Mouse (Mus musculus): ENCODE measurements around the gene Dhodh. TPM values are rescaled to one million over a fixed set of nuclear protein-coding genes. Genes with fewer than 3 reads are reported as not detected.
A peak's percentile ranks its signal among the peaks of the same experiment; 100 is the strongest.

Dhodh gene
- polyA plus RNA-seq, 1 experiment from 2014 or later: 44.0 TPM

DNA sequence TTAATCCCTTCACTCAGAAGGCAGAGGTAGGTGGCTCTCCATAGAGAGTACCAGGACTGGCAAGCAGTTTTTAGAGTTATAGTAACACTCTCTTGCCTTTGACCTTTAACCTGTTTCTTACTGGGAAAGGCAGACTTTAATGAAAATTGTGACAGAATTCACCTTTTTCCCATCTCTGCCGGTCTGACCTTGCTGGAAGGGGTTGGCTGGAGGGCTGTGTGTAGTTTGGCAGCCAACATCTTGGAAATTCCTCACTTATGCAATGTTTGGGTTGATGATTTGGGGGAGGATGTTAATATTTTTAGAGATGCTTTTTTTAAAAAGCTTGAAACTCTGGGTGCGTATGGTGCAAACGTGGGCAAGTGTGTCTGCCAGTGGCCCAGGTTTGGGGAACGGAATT lies 24.2 kb downstream of the Dhodh start:
- no peaks in the 10 kb centered on the region for H3K4me1 ChIP-seq (replicated peaks)
- H3K9ac ChIP-seq: no peak overlapping the region
- no peaks in the 10 kb centered on the region for H3K36me3 ChIP-seq
- H3K9me3 ChIP-seq: no peaks in the 10 kb centered on the region
- no peaks in the 10 kb centered on the region for H3K27me3 ChIP-seq (replicated peaks)
- ATAC-seq: no peak
- no peak overlapping the region for H3K4me2 ChIP-seq (replicated peaks)
- H3K4me3 ChIP-seq (replicated peaks): no peak overlapping the region
- H3K27ac ChIP-seq: no peak overlapping the region
- WGBS: 84% methylated on average over 4 of the region's 4 CpGs

DNA sequence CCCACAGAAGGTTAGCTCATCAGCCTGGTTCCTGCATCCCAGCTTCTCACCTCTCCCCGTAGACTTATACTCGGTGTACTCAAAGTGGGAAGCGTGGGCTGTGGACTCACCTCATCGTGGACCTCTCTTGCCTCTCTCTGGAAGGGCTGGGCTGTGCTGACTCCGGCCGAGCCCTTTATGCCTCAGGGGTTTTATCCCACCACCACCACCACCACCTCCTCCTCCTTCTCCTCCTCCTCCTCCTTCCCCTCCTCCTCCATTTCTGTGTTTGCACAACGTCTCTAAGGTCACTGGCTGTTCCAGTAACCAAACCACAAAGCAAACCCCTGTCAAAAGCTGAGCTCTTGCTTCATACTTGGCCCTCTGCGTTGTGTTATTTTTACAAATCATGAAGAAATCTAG lies 29.6 kb downstream of the Dhodh start, which contains the start of gene Hp:
Hp (minus strand) TSS at position 273 of the 402 bp plus-strand sequence.
- H3K27ac ChIP-seq: no peak within 1 kb of the TSS
- ATAC-seq: no peak
- WGBS: 61% methylated on average over 8 of the region's 8 CpGs

DNA sequence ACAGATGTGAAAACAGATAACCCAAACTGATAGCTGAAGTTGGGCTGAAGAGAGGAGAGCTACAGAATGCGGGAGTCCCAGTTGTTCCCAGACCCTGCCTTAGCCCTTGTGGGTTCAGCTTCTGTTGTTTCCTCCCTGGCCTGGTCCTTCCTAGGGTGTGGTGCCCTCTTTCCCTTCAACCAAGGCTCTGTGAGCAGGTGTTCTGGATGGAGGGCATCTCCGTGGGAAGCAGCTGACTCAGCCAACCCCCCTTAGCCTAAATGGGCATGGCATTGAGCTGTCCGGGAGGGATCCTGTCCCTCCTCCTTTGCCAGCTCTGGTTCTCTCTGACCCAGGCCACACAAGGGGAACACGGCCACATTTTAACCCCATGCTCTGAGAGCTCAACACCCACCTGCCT lies 32.2 kb downstream of the Dhodh start:
- no peak overlapping the region for H3K4me2 ChIP-seq (replicated peaks)
- H3K4me3 ChIP-seq (replicated peaks): no peak overlapping the region
- 60% methylated on average over 4 of the region's 4 CpGs for WGBS
- H3K9ac ChIP-seq: no peak overlapping the region
- H3K27me3 ChIP-seq (replicated peaks): no peaks in the 10 kb centered on the region
- no peak for ATAC-seq
- H3K4me1 ChIP-seq (replicated peaks): no peaks in the 10 kb centered on the region
- no peaks in the 10 kb centered on the region for H3K9me3 ChIP-seq
- no peak overlapping the region for H3K27ac ChIP-seq
- no peaks in the 10 kb centered on the region for H3K36me3 ChIP-seq

More for the DNA sequence above, 29.6 kb downstream of the Dhodh start, which contains the start of gene Hp:
- Histone ChIP-seq H3K27me3 (replicated peaks) (no peaks in the 10 kb centered on the region), H3K4me3 (replicated peaks) (no peak within 1 kb of the TSS), H3K4me2 (replicated peaks) (no peak within 1 kb of the TSS), H3K4me1 (replicated peaks) (no peaks in the 10 kb centered on the region), H3K36me3 (no peaks in the 10 kb centered on the region), H3K9ac (no peak within 1 kb of the TSS), H3K9me3 (no peaks in the 10 kb centered on the region)

DNA sequence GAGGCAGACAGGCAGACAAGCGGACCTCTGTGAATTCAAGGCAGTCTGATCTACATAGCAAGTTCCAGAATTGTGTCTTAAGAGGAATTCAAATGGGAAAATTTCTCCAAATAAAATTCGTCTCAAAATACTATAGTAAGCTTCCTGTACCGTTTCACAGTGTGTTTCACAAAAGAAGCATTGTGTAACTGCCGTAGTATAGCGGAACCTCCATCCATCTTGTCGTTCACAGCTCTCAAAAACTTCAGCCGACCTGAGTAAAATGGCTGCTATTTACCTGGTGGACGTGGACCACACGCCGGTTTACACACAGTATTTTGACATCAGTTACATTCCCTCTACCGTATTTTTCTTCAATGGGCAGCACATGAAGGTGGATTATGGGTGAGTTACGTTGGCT lies 37.3 kb downstream of the Dhodh start:
- no peaks in the 10 kb centered on the region for H3K9me3 ChIP-seq
- peaks cover 4% of the 10 kb centered on the region; the same call in 1 of the 2 replicates for H3K36me3 ChIP-seq
- no peak overlapping the region for H3K9ac ChIP-seq
- no peak overlapping the region for H3K4me2 ChIP-seq (replicated peaks)
- H3K27ac ChIP-seq: no peak overlapping the region
- no peaks in the 10 kb centered on the region for H3K27me3 ChIP-seq (replicated peaks)
- no peak for ATAC-seq
- 86% methylated on average over 12 of the region's 12 CpGs for WGBS
- no peak overlapping the region for H3K4me3 ChIP-seq (replicated peaks)
- peaks cover 5% of the 10 kb centered on the region; the same call in 1 of the 2 replicates for H3K4me1 ChIP-seq (replicated peaks)

DNA sequence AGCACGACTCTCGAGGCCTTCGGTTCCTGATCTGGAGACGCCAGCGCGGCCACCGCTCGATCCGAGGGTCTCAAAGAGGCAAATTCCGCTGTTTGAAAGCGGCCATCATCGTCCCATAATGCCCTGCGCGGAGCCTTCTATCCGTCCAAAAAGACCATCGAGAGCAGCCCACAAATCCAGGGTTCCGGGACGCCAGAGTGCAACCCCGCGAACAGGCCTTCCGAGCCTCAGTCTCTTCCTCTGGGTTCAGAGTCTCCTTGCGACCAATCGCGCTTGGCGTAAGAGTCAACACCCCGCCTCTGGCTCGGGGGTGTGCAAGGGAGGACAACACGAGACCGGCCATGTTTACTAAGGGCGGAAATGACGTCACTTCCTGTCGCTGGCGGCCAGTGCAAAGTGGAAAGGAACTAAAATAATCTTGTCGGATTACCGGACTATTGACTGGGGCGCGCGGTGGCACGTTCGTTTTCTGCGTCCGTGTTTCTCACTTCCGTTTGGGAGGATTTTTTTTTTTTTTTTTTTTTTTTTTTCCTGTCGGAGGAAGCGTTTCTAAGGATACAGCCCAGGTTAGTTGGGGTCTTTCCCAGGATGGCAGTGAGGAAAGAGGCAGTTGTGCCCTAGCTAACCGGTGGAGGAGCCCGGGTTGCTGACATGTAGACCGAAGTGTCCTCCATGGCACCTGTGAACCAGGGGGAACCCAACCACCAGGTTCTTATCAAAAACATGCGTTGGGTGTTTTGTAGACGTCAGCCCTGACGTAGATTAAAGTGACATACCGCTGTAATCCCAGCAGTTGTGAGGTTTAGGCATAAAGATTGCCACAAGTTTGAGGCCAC lies 42.8 kb downstream of the Dhodh start, which contains the start of the genes Dhx38 and Txnl4b:
Dhx38 (minus strand) TSS at position 364 of the 836 bp plus-strand sequence.
Txnl4b (plus strand) TSS at position 395 of the 836 bp plus-strand sequence.
- peaks cover 5% of the 10 kb centered on the region; the same call in 1 of the 2 replicates for H3K4me1 ChIP-seq (replicated peaks)
- peaks cover 21% of the 10 kb centered on the region for H3K36me3 ChIP-seq
- peak within 1 kb of the TSS; percentile 84 for H3K9ac ChIP-seq
- peak within 1 kb of the TSS; percentile 85 for H3K27ac ChIP-seq
- H3K4me3 ChIP-seq (replicated peaks): peak within 1 kb of the TSS; percentile 65
- no peaks in the 10 kb centered on the region for H3K9me3 ChIP-seq
- H3K4me2 ChIP-seq (replicated peaks): peak within 1 kb of the TSS; percentile 70
- no peaks in the 10 kb centered on the region for H3K27me3 ChIP-seq (replicated peaks)
- WGBS: under 1% methylated on average over 52 of the region's 52 CpGs
- ATAC-seq: peak; percentile 100

DNA sequence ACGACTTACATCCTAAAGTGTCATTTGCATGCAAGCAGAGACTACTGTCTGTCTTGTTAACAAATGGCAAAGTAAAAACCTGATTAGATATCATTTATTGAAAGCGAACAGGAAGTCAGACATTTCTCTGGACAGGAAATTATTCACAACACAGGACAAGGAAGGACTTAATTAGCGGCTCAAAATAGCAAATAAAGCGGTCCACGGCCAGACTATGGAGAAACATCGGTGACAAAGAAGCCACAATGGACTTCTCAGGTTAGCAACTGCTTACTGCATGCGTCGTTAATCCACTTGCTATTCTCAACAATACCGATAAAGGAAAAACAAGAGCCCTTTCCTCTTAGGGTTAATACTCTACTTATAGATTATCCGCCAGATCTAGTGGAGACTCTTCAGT lies 43.7 kb downstream of the Dhodh start:
- 5% methylated on average over 10 of the region's 10 CpGs for WGBS
- H3K36me3 ChIP-seq: peaks cover 31% of the 10 kb centered on the region
- no peak for ATAC-seq
- peak overlapping the region; percentile 69 for H3K4me2 ChIP-seq (replicated peaks)
- H3K27me3 ChIP-seq (replicated peaks): no peaks in the 10 kb centered on the region
- H3K4me1 ChIP-seq (replicated peaks): peaks cover 5% of the 10 kb centered on the region; the same call in 1 of the 2 replicates
- no peak overlapping the region for H3K27ac ChIP-seq
- no peaks in the 10 kb centered on the region for H3K9me3 ChIP-seq
- H3K9ac ChIP-seq: peak overlapping the region; percentile 84
- peak overlapping the region; percentile 65 for H3K4me3 ChIP-seq (replicated peaks)

DNA sequence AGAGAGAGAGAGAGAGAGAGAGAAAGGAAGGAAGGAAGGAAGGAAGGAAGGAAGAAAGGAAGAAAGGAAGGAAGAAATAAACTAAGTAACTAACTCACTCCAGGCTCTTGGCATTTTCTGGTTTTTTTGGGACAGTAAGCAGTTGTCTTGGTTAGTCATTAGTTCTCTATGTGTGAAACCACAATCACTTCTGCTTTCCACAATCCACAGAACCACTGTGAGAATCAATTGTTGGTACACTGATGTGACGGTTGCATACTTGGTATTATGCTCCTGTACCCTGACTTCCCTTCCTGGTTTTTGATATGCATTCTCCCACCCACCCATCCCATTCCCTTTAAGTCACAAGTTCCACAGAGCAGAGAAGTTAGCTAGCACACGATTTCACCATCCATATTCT lies 44.6 kb downstream of the Dhodh start:
- ATAC-seq: no peak
- no peak overlapping the region for H3K9ac ChIP-seq
- peaks cover 5% of the 10 kb centered on the region; the same call in 1 of the 2 replicates for H3K4me1 ChIP-seq (replicated peaks)
- no peaks in the 10 kb centered on the region for H3K9me3 ChIP-seq
- H3K4me3 ChIP-seq (replicated peaks): no peak overlapping the region
- peaks cover 35% of the 10 kb centered on the region for H3K36me3 ChIP-seq
- no peak overlapping the region for H3K27ac ChIP-seq
- H3K27me3 ChIP-seq (replicated peaks): no peaks in the 10 kb centered on the region
- 79% methylated on average over 2 of the region's 2 CpGs for WGBS
- peak overlapping the region; percentile 69; the same call in 1 of the 2 replicates for H3K4me2 ChIP-seq (replicated peaks)

DNA sequence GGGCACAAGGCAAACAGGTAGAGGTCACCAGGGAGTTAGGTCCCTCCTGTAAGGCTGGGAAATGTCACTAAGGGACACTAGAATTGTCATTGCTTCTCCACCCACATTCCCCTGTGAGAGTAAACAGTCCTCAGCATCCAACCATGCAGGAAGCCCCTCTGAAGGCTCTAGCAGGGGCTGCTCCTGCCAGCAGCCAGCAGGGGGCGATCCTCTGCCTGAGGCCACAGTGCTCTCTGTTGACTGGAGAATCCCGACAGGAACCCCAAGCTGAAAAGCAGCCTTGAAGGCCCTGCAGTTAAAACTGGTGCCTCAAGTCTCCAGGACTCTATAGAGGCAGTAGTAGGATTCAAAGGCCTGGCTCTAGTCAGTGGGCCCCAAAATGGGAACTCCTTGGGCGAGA lies 56.8 kb downstream of the Dhodh start:
- ATAC-seq: no peak
- no peak overlapping the region for H3K9ac ChIP-seq
- no peak overlapping the region for H3K4me3 ChIP-seq (replicated peaks)
- H3K4me1 ChIP-seq (replicated peaks): no peaks in the 10 kb centered on the region
- peaks cover 86% of the 10 kb centered on the region for H3K36me3 ChIP-seq
- H3K27ac ChIP-seq: no peak overlapping the region
- no peaks in the 10 kb centered on the region for H3K27me3 ChIP-seq (replicated peaks)
- no peak overlapping the region for H3K4me2 ChIP-seq (replicated peaks)
- WGBS: 36% methylated on average over 3 of the region's 3 CpGs
- H3K9me3 ChIP-seq: no peaks in the 10 kb centered on the region

DNA sequence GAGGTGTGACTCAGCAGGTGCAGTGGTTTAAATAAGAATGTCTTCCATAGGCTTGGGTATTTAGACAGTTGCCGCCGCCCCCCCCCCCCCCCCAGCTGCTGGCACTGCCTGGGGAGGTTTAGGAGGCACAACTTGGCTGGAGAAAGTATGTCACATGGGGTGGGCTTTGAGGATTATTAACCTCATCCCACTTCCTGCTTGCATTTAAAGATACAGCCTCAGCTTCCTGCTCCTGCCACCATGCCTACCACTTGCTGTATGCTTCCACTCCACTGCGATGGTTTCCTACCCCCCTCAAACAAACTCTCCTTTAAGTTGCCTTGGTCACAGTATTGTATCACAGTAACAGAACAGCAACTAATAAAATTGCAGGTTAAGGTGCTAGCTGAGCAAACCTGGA lies 64.4 kb downstream of the Dhodh start:
- Histone ChIP-seq H3K4me2 (replicated peaks) (no peak overlapping the region), H3K9me3 (no peaks in the 10 kb centered on the region), H3K4me3 (replicated peaks) (no peak overlapping the region), H3K36me3 (peaks cover 17% of the 10 kb centered on the region), H3K27me3 (replicated peaks) (no peaks in the 10 kb centered on the region), H3K9ac (no peak overlapping the region), H3K27ac (no peak overlapping the region), H3K4me1 (replicated peaks) (no peaks in the 10 kb centered on the region)
- no peak for ATAC-seq
- 58% methylated on average over 3 of the region's 3 CpGs for WGBS

DNA sequence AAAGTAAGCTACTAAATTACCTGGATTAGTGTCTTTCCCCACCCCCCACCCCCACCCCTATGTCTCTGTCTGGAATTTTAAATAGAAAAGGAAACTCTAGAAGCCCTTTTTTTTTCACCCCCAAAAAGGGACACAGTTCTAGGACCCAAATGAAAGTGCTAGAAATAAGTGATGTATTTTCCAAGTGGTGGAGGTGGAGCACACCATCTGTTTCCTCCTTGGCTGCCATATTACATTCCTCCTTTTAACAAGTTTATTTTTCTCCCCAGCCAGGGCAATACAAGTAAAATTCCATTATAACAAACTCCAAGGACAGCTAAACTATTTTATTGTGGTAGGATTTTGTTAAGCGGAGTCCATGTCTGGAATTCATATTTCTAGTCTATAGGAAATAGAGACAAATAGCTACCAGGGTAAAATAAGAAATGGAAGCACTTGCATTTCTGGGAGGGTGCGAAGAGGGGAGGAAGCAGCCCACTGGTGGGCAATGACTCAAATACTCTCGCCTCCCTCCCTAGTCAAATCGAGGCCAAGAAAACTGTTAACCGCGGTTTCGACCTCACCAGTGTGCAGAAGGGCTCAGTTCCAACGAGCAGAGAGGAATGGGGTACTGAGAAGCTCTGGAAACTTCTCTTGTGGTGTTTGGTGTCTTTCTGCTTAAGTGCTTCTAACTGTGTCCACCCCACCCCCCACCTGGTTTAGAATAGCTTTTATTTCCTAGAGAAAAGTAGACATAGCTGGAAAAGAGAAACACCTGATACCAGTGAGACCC lies 65.5 kb downstream of the Dhodh start:
- Histone ChIP-seq H3K27ac (no peak overlapping the region), H3K27me3 (replicated peaks) (no peaks in the 10 kb centered on the region), H3K4me3 (replicated peaks) (no peak overlapping the region), H3K36me3 (peaks cover 8% of the 10 kb centered on the region), H3K9me3 (no peaks in the 10 kb centered on the region), H3K4me1 (replicated peaks) (no peaks in the 10 kb centered on the region), H3K4me2 (replicated peaks) (no peak overlapping the region), H3K9ac (no peak overlapping the region)
- no peak for ATAC-seq
- WGBS: 78% methylated on average over 8 of the region's 8 CpGs

DNA sequence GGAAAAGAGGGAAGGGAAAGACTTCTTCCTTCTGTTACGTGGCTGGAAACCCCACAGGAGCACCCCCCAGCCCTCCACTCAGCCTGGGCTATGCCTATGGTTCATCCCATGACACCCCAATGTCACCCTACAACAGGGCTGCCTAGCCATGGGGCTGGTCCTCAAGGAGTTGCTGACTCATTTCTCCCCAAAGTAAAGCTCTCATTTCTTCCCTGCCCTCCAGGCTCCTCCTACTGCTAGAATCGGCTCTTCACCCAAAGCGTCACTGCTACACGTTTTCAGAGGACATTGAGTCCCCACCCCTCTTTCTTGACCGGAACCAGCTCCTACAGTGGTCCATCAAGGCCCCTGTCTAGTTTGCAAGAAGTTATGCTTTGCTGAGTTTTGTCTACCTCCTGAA lies 66.3 kb downstream of the Dhodh start:
- Histone ChIP-seq H3K27ac (no peak overlapping the region), H3K36me3 (peaks cover 1% of the 10 kb centered on the region), H3K4me1 (replicated peaks) (no peaks in the 10 kb centered on the region), H3K4me2 (replicated peaks) (no peak overlapping the region), H3K9ac (no peak overlapping the region), H3K9me3 (no peaks in the 10 kb centered on the region), H3K4me3 (replicated peaks) (no peak overlapping the region), H3K27me3 (replicated peaks) (no peaks in the 10 kb centered on the region)
- 75% methylated on average over 5 of the region's 5 CpGs for WGBS
- ATAC-seq: no peak

Data from intestine, embryonic 15.5 days (tissue).